Mouse (Mus musculus): ENCODE data around the gene Cmss1. TPM values are rescaled to one million over a fixed set of nuclear protein-coding genes. Genes with fewer than 3 reads are reported as not detected.

Gene Cmss1
- polyA plus RNA-seq, 1 experiment: 3.0 TPM

GRCm38 (mm10) chr16:57352751-57353150, 253.9 kb downstream of the Cmss1 start, which contains the start of gene Filip1l:
Gene Filip1l, plus strand, starts transcription at chr16:57353093.
- no peak for DNase-seq (ENCODE audit: low read depth in 1 of 2, low spot score in 2 of 2)
- Histone ChIP-seq H3K4me3 (ENCODE audit: extremely low read depth, insufficient read depth, insufficient read length) (no peak within 1 kb of the TSS), H3K36me3 (ENCODE audit: control insufficient read depth, insufficient read depth, low read length) (no peaks in the 10 kb centered on the region), H3K4me1 (ENCODE audit: control insufficient read depth, insufficient read depth, insufficient read length) (no peaks in the 10 kb centered on the region), H3K27me3 (ENCODE audit: control insufficient read depth, insufficient read depth, low read length) (no peaks in the 10 kb centered on the region), H3K27ac (ENCODE audit: insufficient read depth, low read length) (no peak within 1 kb of the TSS)
- TF ChIP-seq CTCF (IDR thresholded peaks at IDR 0.05; ENCODE audit: extremely low read depth, insufficient read depth, insufficient read length, insufficient replicate concordance): no peak
- TF ChIP-seq POLR2A (IDR thresholded peaks at IDR 0.05; ENCODE audit: low read depth, low read length): no peak
- WGBS: 93% methylated on average over 6 of the region's 6 CpGs

GRCm38 (mm10) chr16:57349689-57350088, 257.0 kb downstream of the Cmss1 start:
- 75% methylated on average over 3 of the region's 3 CpGs for WGBS
- no peaks in the 10 kb centered on the region for H3K27me3 ChIP-seq (ENCODE audit: control insufficient read depth, insufficient read depth, low read length)
- H3K4me3 ChIP-seq (ENCODE audit: extremely low read depth, insufficient read depth, insufficient read length): no peak overlapping the region
- H3K27ac ChIP-seq (ENCODE audit: insufficient read depth, low read length): no peak overlapping the region
- DNase-seq (ENCODE audit: low read depth in 1 of 2, low spot score in 2 of 2): no peak
- no peaks in the 10 kb centered on the region for H3K4me1 ChIP-seq (ENCODE audit: control insufficient read depth, insufficient read depth, insufficient read length)
- H3K36me3 ChIP-seq (ENCODE audit: control insufficient read depth, insufficient read depth, low read length): no peaks in the 10 kb centered on the region
- TF ChIP-seq CTCF (IDR thresholded peaks at IDR 0.05; ENCODE audit: extremely low read depth, insufficient read depth, insufficient read length, insufficient replicate concordance): no peak
- TF ChIP-seq POLR2A (IDR thresholded peaks at IDR 0.05; ENCODE audit: low read depth, low read length): no peak

- no peaks in the 10 kb centered on the region for H3K4me1 ChIP-seq (ENCODE audit: control insufficient read depth, insufficient read depth, insufficient read length)
- DNase-seq (ENCODE audit: low read depth in 1 of 2, low spot score in 2 of 2): no peak
- 77% methylated on average over 3 of the region's 3 CpGs for WGBS
- H3K4me3 ChIP-seq (ENCODE audit: extremely low read depth, insufficient read depth, insufficient read length): no peak overlapping the region
- no peak for TF ChIP-seq POLR2A (IDR thresholded peaks at IDR 0.05; ENCODE audit: low read depth, low read length)
- no peak for TF ChIP-seq CTCF (IDR thresholded peaks at IDR 0.05; ENCODE audit: extremely low read depth, insufficient read depth, insufficient read length, insufficient replicate concordance)
- no peak overlapping the region for H3K27ac ChIP-seq (ENCODE audit: insufficient read depth, low read length)
- H3K36me3 ChIP-seq (ENCODE audit: control insufficient read depth, insufficient read depth, low read length): no peaks in the 10 kb centered on the region
- H3K27me3 ChIP-seq (ENCODE audit: control insufficient read depth, insufficient read depth, low read length): no peaks in the 10 kb centered on the region
These were observed 257.6 kb downstream of the Cmss1 start for GRCm38 (mm10) chr16:57349039-57349438.

- H3K27me3 ChIP-seq (ENCODE audit: control insufficient read depth, insufficient read depth, low read length): no peaks in the 10 kb centered on the region
- 78% methylated on average over 3 of the region's 3 CpGs for whole genome bisulfite sequencing
- TF ChIP-seq POLR2A (IDR thresholded peaks at IDR 0.05; ENCODE audit: low read depth, low read length) (no peak), CTCF (IDR thresholded peaks at IDR 0.05; ENCODE audit: extremely low read depth, insufficient read depth, insufficient read length, insufficient replicate concordance) (no peak)
- no peak overlapping the region for H3K4me3 ChIP-seq (ENCODE audit: extremely low read depth, insufficient read depth, insufficient read length)
- no peaks in the 10 kb centered on the region for H3K4me1 ChIP-seq (ENCODE audit: control insufficient read depth, insufficient read depth, insufficient read length)
- no peaks in the 10 kb centered on the region for H3K36me3 ChIP-seq (ENCODE audit: control insufficient read depth, insufficient read depth, low read length)
- no peak for DNase-seq (ENCODE audit: low read depth in 1 of 2, low spot score in 2 of 2)
- no peak overlapping the region for H3K27ac ChIP-seq (ENCODE audit: insufficient read depth, low read length)
These were observed 260.4 kb downstream of the Cmss1 start for GRCm38 (mm10) chr16:57346258-57346657.

DNA sequence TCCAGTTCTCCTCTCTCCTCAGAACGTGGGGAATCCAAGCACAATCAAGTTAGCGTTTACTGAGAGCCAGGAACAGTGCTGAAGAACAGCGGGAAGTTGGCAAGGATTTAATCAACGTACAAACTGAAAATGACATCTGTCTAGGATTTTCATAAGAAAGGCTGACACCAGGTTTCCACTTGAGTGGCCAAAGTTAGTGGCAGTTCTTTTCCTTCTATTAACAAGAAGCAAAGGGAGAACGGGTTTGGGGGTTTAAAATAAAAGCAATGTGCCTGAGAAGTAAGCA, 266.1 kb downstream of the Cmss1 start:
- H3K4me1 ChIP-seq (ENCODE audit: control insufficient read depth, insufficient read depth, insufficient read length): peaks cover 9% of the 10 kb centered on the region; the same call in 1 of the 2 replicates
- 61% methylated on average over 5 of the region's 5 CpGs for WGBS
- no peaks in the 10 kb centered on the region for H3K27me3 ChIP-seq (ENCODE audit: control insufficient read depth, insufficient read depth, low read length)
- no peak for DNase-seq (ENCODE audit: low read depth in 1 of 2, low spot score in 2 of 2)
- H3K36me3 ChIP-seq (ENCODE audit: control insufficient read depth, insufficient read depth, low read length): no peaks in the 10 kb centered on the region
- TF ChIP-seq POLR2A (IDR thresholded peaks at IDR 0.05; ENCODE audit: low read depth, low read length): no peak
- TF ChIP-seq CTCF (IDR thresholded peaks at IDR 0.05; ENCODE audit: extremely low read depth, insufficient read depth, insufficient read length, insufficient replicate concordance): no peak
- no peak overlapping the region for H3K27ac ChIP-seq (ENCODE audit: insufficient read depth, low read length)
- H3K4me3 ChIP-seq (ENCODE audit: extremely low read depth, insufficient read depth, insufficient read length): no peak overlapping the region

DNA sequence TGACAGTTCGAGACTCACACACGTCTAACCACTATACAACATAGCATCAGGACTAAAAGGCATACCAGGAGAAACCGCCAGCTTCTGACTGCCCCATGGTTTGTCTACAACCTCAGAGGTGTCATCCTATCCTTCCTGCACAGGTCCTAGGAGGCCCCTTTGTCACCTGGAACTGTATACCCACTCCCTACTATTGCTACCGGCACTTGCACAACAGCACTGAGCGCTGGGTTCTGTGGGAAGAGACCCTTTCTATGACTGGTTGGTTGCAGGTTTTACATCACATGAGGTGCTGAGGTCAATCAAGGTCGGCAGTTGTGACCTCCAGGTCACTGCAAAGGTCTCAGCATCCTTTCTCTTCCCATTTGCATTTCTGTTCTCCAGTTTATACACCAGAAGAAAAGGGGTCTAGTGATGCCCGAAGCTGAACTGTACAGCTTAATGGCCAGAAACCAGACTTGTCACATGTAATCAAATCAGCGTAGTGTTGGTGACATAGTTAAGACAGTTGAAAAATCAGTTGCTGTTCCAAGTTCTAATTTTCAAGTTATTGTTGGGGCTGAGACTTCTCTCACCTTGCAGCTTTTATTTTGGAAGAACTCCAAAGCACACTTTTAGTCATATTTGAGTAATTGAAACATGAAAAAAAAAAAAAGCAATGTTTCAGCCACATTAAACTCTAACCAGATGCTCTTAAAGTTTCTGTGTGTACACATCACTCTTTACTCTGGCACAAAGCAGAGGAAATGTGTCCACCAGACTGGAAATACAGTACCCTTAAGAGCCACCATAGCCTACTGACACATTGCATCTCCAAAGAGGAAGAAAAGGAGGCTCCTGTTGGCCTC, 266.7 kb downstream of the Cmss1 start:
- Histone ChIP-seq H3K36me3 (ENCODE audit: control insufficient read depth, insufficient read depth, low read length) (no peaks in the 10 kb centered on the region), H3K4me1 (ENCODE audit: control insufficient read depth, insufficient read depth, insufficient read length) (peaks cover 9% of the 10 kb centered on the region; the same call in 1 of the 2 replicates), H3K27me3 (ENCODE audit: control insufficient read depth, insufficient read depth, low read length) (no peaks in the 10 kb centered on the region), H3K27ac (ENCODE audit: insufficient read depth, low read length) (no peak overlapping the region), H3K4me3 (ENCODE audit: extremely low read depth, insufficient read depth, insufficient read length) (no peak overlapping the region)
- 93% methylated on average over 8 of the region's 8 CpGs for WGBS
- TF ChIP-seq CTCF (IDR thresholded peaks at IDR 0.05; ENCODE audit: extremely low read depth, insufficient read depth, insufficient read length, insufficient replicate concordance) (no peak), POLR2A (IDR thresholded peaks at IDR 0.05; ENCODE audit: low read depth, low read length) (no peak)
- no peak for DNase-seq (ENCODE audit: low read depth in 1 of 2, low spot score in 2 of 2)

- Histone ChIP-seq H3K4me1 (ENCODE audit: control insufficient read depth, insufficient read depth, insufficient read length) (peaks cover 9% of the 10 kb centered on the region; the same call in 1 of the 2 replicates), H3K4me3 (ENCODE audit: extremely low read depth, insufficient read depth, insufficient read length) (peak overlapping the region; percentile 42), H3K36me3 (ENCODE audit: control insufficient read depth, insufficient read depth, low read length) (no peaks in the 10 kb centered on the region), H3K27me3 (ENCODE audit: control insufficient read depth, insufficient read depth, low read length) (no peaks in the 10 kb centered on the region), H3K27ac (ENCODE audit: insufficient read depth, low read length) (peak overlapping the region; percentile 67)
- WGBS: 8% methylated on average over 11 of the region's 11 CpGs
- DNase-seq (ENCODE audit: low read depth in 1 of 2, low spot score in 2 of 2): peak; percentile 36 to 63
- no peak for TF ChIP-seq CTCF (IDR thresholded peaks at IDR 0.05; ENCODE audit: extremely low read depth, insufficient read depth, insufficient read length, insufficient replicate concordance)
- TF ChIP-seq POLR2A (IDR thresholded peaks at IDR 0.05; ENCODE audit: low read depth, low read length): no peak
These were observed 269.8 kb downstream of the Cmss1 start for GRCm38 (mm10) chr16:57336770-57337423.
